Mouse (Mus musculus): ENCODE results near the gene Gnb5.

- TF ChIP-seq CTCF (IDR thresholded peaks at IDR 0.05; ENCODE audit: control insufficient read depth, insufficient read depth, low read length) (no peak), POLR2A (IDR thresholded peaks at IDR 0.05; ENCODE audit: borderline replicate concordance, control insufficient read depth, low read depth, low read length) (no peak)
These were observed 51.1 kb downstream of the Gnb5 start for GRCm38 (mm10) chr9:75357087-75357654.

Data from bone marrow, adult 2 months (tissue).